Mouse (Mus musculus): ENCODE measurements around the gene Leng1.

Leng1 gene

DNA sequence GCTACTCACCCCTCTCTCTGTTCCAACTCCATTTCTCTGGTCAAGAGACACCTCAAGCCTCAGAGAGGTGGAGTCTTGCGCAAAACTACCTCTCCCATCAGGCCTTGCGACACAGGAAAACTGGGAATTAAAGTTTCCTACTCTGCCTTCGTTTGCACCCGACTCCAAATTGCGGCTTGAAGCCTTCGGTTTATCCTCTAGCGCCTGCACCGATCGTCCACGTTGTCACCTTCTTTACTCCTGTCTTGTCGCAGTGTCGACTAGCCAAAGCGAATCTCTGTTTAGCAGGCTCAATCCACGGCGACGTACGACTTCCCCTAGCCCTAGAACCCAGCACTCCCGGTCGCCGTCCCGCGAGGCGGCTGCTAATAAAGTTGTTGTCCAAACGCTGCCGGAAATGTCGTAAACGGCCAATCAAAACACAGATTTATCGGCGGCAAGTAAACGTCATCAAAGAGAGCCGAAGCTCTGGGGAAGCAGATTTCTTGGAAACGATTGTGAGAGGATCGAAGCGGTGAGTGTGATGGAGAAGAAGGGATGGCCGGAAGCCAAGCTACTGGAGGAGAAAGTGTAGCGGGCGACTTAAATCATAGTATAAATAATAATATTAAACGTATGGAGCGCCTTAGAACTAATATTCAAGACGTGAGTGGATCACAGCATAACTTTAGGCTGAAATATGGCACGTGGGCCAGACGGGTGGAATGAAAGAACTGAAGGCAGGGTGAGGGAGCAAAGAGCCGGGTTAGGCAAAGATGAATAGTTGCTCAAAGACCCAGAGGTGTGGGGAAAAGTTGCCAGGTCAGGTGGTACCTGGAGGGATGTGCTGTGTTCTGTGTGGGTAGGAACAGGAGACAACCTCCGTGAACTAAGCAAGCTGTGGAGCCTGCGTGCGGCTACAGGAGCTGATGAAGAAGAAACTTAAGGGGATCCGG lies 35.8 kb downstream of the Leng1 start, which contains the start of the genes Tfpt and Prpf31:
Tfpt (minus strand) TSS at position 387 of the 935 bp plus-strand sequence.
Prpf31 (plus strand) TSS at position 443 of the 935 bp plus-strand sequence.
- peak; percentile 96 for DNase-seq (ENCODE audit: low spot score)

DNA sequence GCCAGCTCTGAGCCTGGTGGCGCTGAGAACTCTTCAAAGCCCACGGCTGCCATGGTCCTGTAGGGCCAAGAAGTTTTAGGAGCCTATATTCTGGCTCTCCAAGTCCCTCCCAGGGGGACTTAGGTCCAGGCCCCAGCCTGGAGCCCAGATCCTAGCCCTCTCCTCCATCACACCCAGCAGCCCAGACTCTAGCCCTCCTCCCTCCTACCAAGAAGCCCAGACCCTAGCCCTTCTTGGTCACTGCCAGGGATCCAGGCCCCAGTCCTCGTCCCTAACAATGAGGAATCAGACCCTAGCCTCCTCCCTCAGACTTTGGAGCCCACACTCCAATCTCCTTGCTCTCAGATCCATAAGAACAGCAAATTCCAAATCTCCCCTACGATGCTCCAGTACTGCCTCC lies 36.6 kb downstream of the Leng1 start:
- no peak for DNase-seq (ENCODE audit: low spot score)

DNA sequence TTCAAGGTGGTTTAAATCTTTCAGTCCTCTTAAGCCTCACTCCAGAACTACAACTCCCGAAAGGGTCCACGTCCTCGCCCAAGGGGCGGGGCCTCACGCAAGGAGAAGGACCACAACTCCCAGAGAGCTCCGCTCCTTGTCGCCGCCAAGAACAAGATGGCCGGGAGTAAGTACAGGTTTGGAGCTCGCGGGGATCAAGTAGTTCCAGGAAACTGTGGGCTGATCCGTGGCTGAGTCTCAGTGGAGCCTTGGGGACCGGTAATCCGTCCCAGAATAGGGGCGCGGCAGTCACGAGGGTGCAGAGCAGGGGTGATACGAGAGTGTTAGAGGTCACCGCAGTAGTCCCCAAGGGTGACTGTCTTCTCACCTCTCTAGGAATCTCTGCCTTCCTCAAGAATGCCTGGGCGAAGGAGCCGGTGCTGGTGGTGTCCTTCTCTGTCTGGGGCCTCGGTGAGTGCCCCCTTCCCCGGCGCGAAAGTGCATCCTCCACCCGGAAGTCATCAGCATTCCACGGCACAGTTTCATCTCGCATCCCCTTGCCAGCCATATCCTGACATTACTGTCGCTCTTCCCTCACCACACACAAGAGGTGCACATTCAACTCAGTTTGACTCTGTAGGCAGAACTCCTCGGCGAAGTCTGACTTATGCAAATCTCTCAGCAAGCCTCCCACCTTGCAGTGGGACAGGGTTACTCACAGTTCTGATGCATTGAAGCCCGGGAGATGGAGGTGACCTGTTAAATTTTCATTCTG lies 48.2 kb downstream of the Leng1 start, which contains the start of gene Ndufa3:
Ndufa3 (plus strand) TSS at position 132 of the 754 bp plus-strand sequence.
- peak; percentile 88 for DNase-seq (ENCODE audit: low spot score)

DNA sequence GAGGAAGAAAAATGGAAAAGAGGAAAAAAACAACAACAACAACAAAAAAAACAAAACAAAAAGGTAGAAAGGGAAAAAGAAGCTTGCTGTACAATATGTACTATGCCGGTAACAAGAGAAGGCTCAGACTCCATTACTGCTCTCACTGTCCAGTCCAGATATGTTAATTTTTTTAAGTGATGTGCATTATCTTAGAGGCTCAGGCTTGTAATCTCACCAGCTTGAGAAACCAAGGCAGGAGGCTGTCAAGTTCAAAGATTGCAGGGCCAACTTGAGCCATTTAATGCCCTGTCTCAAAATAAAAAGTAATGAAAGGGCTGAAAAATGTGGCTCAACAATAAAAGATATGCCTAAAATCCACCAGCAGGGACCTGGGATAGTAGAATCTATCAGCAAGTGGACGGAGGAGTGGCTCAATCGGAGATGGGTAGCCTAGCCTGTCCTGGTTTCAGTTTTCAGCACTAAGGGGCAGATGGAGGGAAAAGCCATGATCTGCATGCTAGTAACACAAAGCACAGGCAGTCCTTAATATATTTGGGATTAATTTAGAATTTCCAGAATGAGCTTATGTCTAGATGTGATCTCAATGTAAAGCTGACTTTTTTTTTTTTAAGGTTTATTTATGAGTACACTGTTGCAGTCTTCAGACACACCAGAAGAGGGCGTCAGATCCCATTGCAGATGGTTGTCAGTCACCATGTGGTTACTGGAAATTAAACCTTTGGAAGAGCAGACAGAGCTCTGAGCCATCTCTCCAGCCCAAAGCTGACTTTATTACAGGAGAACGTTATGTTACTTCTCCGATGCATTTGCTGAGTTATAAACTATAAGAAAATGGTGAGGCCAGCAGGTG lies 49.0 kb downstream of the Leng1 start:
- no peak for DNase-seq (ENCODE audit: low spot score)

DNA sequence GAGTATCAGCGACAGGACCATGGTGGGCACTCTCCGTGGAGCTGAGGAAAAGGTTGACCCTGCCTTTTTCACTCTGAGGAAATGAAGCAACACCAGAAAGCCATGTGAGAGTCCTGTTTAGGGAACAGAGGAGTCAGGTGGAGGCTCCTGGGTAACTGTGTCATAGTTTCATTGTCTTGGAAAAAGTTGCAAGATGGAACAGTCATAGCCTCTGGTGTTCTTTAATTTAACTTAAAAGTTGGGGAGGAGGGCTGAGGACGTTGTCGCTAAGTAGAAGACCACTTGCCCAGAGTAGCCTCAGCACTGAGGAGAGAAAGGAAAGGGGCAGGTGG lies 49.6 kb downstream of the Leng1 start, which contains the start of gene Oscar:
Oscar (minus strand) TSS at position 101 of the 332 bp plus-strand sequence.
- no peak for DNase-seq (ENCODE audit: low spot score)

DNA sequence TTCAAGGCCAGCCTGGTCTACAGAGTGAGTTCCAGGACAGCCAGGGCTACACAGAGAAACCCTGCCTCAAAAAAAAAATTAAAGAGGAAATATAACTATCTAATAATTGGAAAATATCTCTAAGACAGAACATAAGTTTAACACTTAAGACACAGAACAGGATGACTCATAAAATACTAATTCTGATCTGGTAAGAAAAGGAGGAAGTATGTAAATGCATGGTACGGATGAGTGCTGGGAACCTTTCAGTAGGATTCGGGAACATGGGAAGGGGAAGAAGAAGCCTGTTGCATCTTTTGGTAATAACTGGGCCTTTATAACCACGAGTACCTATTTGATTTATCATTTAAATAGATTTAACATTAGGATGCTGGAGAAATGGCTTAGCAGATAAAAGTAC lies 51.6 kb downstream of the Leng1 start:
- DNase-seq (ENCODE audit: low spot score): no peak

DNA sequence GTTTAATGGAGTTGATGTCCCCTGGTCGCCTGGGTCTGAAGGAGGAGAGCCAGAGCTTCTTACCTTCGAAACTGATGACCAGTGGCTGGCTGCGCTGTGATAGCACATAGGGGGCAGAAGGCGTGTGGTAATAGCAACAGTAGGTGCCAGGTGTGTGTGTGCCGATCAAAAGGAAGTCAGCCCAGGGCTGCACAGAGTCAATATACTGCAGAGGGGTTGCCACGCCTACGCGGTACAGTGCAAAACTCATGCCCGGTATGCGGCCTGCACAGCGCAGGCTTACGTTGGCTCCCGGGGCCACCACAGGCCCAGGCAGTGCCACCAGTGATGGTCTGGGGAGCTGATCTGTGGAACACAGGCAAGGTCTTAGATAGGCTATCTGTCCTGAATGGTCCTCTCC lies 54.6 kb downstream of the Leng1 start:
- DNase-seq (ENCODE audit: low spot score): no peak

DNA sequence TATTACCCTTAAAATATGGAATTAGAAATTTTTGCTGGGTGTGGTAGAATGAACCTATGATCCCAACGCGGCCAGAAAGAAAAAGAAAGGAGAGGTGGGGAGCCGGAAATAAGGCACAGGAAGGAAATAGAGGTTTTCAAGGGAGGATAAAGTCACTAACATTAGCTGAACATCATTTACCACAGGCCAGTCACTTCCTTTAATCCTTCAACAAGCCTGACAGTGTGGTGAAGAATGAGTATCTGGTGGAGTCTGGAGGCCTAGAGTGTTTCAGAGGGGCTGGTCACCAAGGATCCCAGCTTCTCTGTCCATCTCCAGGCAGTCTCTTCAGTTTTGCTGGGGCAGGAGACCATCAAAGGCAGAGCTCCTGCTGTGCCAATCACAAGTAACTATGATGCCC lies 55.2 kb downstream of the Leng1 start:
- DNase-seq (ENCODE audit: low spot score): no peak

Data from yolk sac, embryonic 10.5 days (tissue).